In genomic region chr4:150599119-150599992, GRCm38 (mm10) we compare ENCODE assay signal across 9 mouse cellular contexts. TPM values are rescaled to one million over a fixed set of nuclear protein-coding genes. Genes with fewer than 3 reads are reported as not detected.
DNase-seq lines count a peak whose midpoint lies in the region; ATAC-seq and TF ChIP-seq lines count a peak whose summit lies in the region.
"Had no signal": no experiment of that assay in that cellular context is flagged by ENCODE, and none has a peak within 500 bp of the region (broad histone marks: within the 10 kb centered on the region; RNA-seq: fewer than 3 reads in every experiment).

No protein-coding gene starts in this region.

- no peak for TF ChIP-seq CTCF in lung, embryonic 14.5 days (IDR thresholded peaks at IDR 0.05; ENCODE audit: low read depth)
- no peak for TF ChIP-seq CTCF in lung, adult 2 months (IDR thresholded peaks at IDR 0.05; ENCODE audit: insufficient read depth, low read length)

- 48% methylated on average over 3 of the region's 3 CpGs for WGBS in lung, embryonic 14.5 days
- 42% methylated on average over 3 of the region's 3 CpGs for WGBS in lung, adult 2 months
- 71% methylated on average over 3 of the region's 3 CpGs for WGBS in hindbrain, embryonic 12.5 days
- 49% methylated on average over 3 of the region's 3 CpGs for WGBS in stomach, embryonic 16.5 days
- WGBS in forebrain, embryonic 16.5 days, result 63% methylated on average over 3 of the region's 3 CpGs

- no peak overlapping the region for H3K4me3 ChIP-seq in lung, embryonic 14.5 days (ENCODE audit: low read depth, low read length)
- H3K4me3 ChIP-seq in lung, adult 2 months (replicated peaks; ENCODE audit: extremely low read depth, low read depth, low read length), result no peak overlapping the region
- H3K4me3 ChIP-seq in hindbrain, embryonic 12.5 days, result no peak overlapping the region
- H3K4me3 ChIP-seq in stomach, embryonic 16.5 days (replicated peaks; ENCODE audit: low read length), result no peak overlapping the region
- no peak overlapping the region for H3K4me3 ChIP-seq in forebrain, embryonic 16.5 days (replicated peaks; ENCODE audit: low read length)

- no peak for TF ChIP-seq POLR2A in lung, adult 2 months (IDR thresholded peaks at IDR 0.05; ENCODE audit: borderline replicate concordance, extremely low read depth, low read depth, low read length)

- H3K27ac ChIP-seq in lung, embryonic 14.5 days (ENCODE audit: low read depth), result peak overlapping the region; percentile 86
- H3K27ac ChIP-seq in hindbrain, embryonic 12.5 days, result peak overlapping the region; percentile 48; the same call in 1 of the 2 replicates
- H3K27ac ChIP-seq in stomach, embryonic 16.5 days (ENCODE audit: low read length), result peak overlapping the region; percentile 18; the same call in 1 of the 2 replicates
- no peak overlapping the region for H3K27ac ChIP-seq in forebrain, embryonic 16.5 days (ENCODE audit: low read length)

- peaks cover 28% of the 10 kb centered on the region for H3K4me1 ChIP-seq in lung, embryonic 14.5 days (ENCODE audit: insufficient read depth)
- peaks cover 25% of the 10 kb centered on the region for H3K4me1 ChIP-seq in lung, adult 2 months (ENCODE audit: control insufficient read depth, insufficient read depth, low read length)
- H3K4me1 ChIP-seq in hindbrain, embryonic 12.5 days, result peaks cover 19% of the 10 kb centered on the region
- peaks cover 32% of the 10 kb centered on the region for H3K4me1 ChIP-seq in stomach, embryonic 16.5 days (ENCODE audit: control insufficient read depth, insufficient read depth, low read length)
- peaks cover 12% of the 10 kb centered on the region for H3K4me1 ChIP-seq in forebrain, embryonic 16.5 days (replicated peaks; ENCODE audit: control insufficient read depth, insufficient read depth, low read length)

- no peak overlapping the region for H3K9ac ChIP-seq in lung, embryonic 14.5 days
- no peak overlapping the region for H3K9ac ChIP-seq in hindbrain, embryonic 12.5 days
- H3K9ac ChIP-seq in stomach, embryonic 16.5 days (ENCODE audit: low read length), result no peak overlapping the region
- H3K9ac ChIP-seq in forebrain, embryonic 16.5 days (replicated peaks; ENCODE audit: low read depth, low read length), result no peak overlapping the region

- no peak overlapping the region; the same call in 1 of the 2 replicates for H3K4me2 ChIP-seq in lung, embryonic 14.5 days
- H3K4me2 ChIP-seq in hindbrain, embryonic 12.5 days (replicated peaks), result no peak overlapping the region
- no peak overlapping the region for H3K4me2 ChIP-seq in stomach, embryonic 16.5 days (ENCODE audit: low read depth, low read length)
- no peak overlapping the region for H3K4me2 ChIP-seq in forebrain, embryonic 16.5 days (ENCODE audit: low read length)

- DNase-seq in lung, embryonic 14.5 days, result peak; percentile 76
- DNase-seq in lung, adult 2 months, result no peak
- DNase-seq in kidney, postnatal 10 days, result peak; percentile 59
- DNase-seq in spleen, adult 18-20 months, result no peak
- DNase-seq: cerebellum, postnatal 36 days; right cerebral cortex, postnatal 25 days had no signal

- no peaks in the 10 kb centered on the region for H3K9me3 ChIP-seq in lung, embryonic 14.5 days (ENCODE audit: low read depth, low read length)
- no peaks in the 10 kb centered on the region for H3K9me3 ChIP-seq in hindbrain, embryonic 12.5 days (replicated peaks)
- no peaks in the 10 kb centered on the region for H3K9me3 ChIP-seq in stomach, embryonic 16.5 days (replicated peaks; ENCODE audit: control insufficient read depth, low read length)
- H3K9me3 ChIP-seq in forebrain, embryonic 16.5 days (ENCODE audit: control insufficient read depth, low read length), result no peaks in the 10 kb centered on the region

- H3K27me3 ChIP-seq in lung, embryonic 14.5 days (ENCODE audit: insufficient read depth, low read length), result no peaks in the 10 kb centered on the region
- H3K27me3 ChIP-seq in hindbrain, embryonic 12.5 days, result no peaks in the 10 kb centered on the region
- H3K27me3 ChIP-seq in stomach, embryonic 16.5 days (ENCODE audit: control insufficient read depth, insufficient read depth, low read length), result no peaks in the 10 kb centered on the region
- no peaks in the 10 kb centered on the region for H3K27me3 ChIP-seq in forebrain, embryonic 16.5 days (replicated peaks; ENCODE audit: control insufficient read depth, insufficient read depth, low read length)

- peak; percentile 82 for ATAC-seq in lung, embryonic 14.5 days (ENCODE audit: insufficient read depth)
- no peak for ATAC-seq in hindbrain, embryonic 12.5 days (ENCODE audit: low FRiP score)
- 0 out of 2 replicates have a peak, but pooled peaks have one; percentile 22 for ATAC-seq in stomach, embryonic 16.5 days (ENCODE audit: insufficient read depth, low FRiP score)
- ATAC-seq in forebrain, embryonic 16.5 days, result no peak

- no peaks in the 10 kb centered on the region for H3K36me3 ChIP-seq in lung, embryonic 14.5 days (ENCODE audit: insufficient read depth)
- H3K36me3 ChIP-seq in hindbrain, embryonic 12.5 days, result no peaks in the 10 kb centered on the region
- no peaks in the 10 kb centered on the region for H3K36me3 ChIP-seq in stomach, embryonic 16.5 days (ENCODE audit: control insufficient read depth, insufficient read depth, low read length)
- no peaks in the 10 kb centered on the region for H3K36me3 ChIP-seq in forebrain, embryonic 16.5 days (ENCODE audit: control insufficient read depth, insufficient read depth)

RNA-seq across cellular contexts. Expression of gene Slc45a1, which starts 52.6 kb away (rescaled TPM):
- polyA plus RNA-seq in lung, embryonic 14.5 days (2014; fragmentation: Nextera tagmentation; extraction: Ambion mirVana), result not detected in 2 replicates
- 0.05 TPM in 1 of 2 replicates, not detected in the other for polyA plus RNA-seq in lung, adult 2 months (2012; rRNA removed)
- polyA plus RNA-seq in hindbrain, embryonic 12.5 days (2016; fragmentation: Nextera tagmentation; extraction: Ambion mirVana), result 12.4 and 14.1 TPM in 2 replicates
- polyA plus RNA-seq in stomach, embryonic 16.5 days (2015; fragmentation: Nextera tagmentation; extraction: Ambion mirVana), result 0.82 and 1.1 TPM in 2 replicates
- 19.3 and 25.8 TPM in 2 replicates for polyA plus RNA-seq in forebrain, embryonic 16.5 days (2015; fragmentation: Nextera tagmentation; extraction: Ambion mirVana)

Comparison
In these comparisons a context has a peak if more than half of its experiments do, and no peak if none do; other contexts are left out.
1. DNase-seq: peak in lung, embryonic 14.5 days (single experiment) and kidney, postnatal 10 days (single experiment); none in lung, adult 2 months (single experiment) and spleen, adult 18-20 months (0 of 2).
2. ATAC-seq: peak in lung, embryonic 14.5 days (single experiment) and stomach, embryonic 16.5 days (single experiment); none in hindbrain, embryonic 12.5 days (single experiment) and forebrain, embryonic 16.5 days (single experiment).